Mouse (Mus musculus) yolk sac, embryonic 10.5 days (tissue): ENCODE results near the gene Gm10964.

Source experiments
- DNase-seq: peaks from one replicate; pipeline ENCODE4 v3.0.0-alpha.2; 2017; ENCODE audit warnings: low spot score

Gene Gm10964

GRCm38 (mm10) chr3:103739329-103739728 is at the start of gene Gm10964:
Gm10964 (plus strand) TSS chr3:103739366.
- no peak for DNase-seq

- DNase-seq: no peak
Measured at GRCm38 (mm10) chr3:103690506-103690905, 48.7 kb upstream of the Gm10964 start.

- no peak for DNase-seq
Measured at GRCm38 (mm10) chr3:103695556-103695955, 43.6 kb upstream of the Gm10964 start.

GRCm38 (mm10) chr3:103696388-103696925 is 42.7 kb upstream of the Gm10964 start:
- no peak for DNase-seq

GRCm38 (mm10) chr3:103704661-103705060 is 34.5 kb upstream of the Gm10964 start:
- no peak for DNase-seq

- DNase-seq: no peak
Measured at GRCm38 (mm10) chr3:103705426-103705825, 33.7 kb upstream of the Gm10964 start.

GRCm38 (mm10) chr3:103709470-103710040 is 29.6 kb upstream of the Gm10964 start:
- no peak for DNase-seq

GRCm38 (mm10) chr3:103712196-103712595 is 27.0 kb upstream of the Gm10964 start:
- DNase-seq: no peak

- DNase-seq: no peak
Measured at GRCm38 (mm10) chr3:103714236-103714875, 24.8 kb upstream of the Gm10964 start.

- no peak for DNase-seq
Measured at GRCm38 (mm10) chr3:103714942-103715341, 24.2 kb upstream of the Gm10964 start.

GRCm38 (mm10) chr3:103715762-103716693 is 23.1 kb upstream of the Gm10964 start:
- no peak for DNase-seq

GRCm38 (mm10) chr3:103716774-103717760 is 22.1 kb upstream of the Gm10964 start:
- no peak for DNase-seq

- DNase-seq: no peak
Measured at GRCm38 (mm10) chr3:103718728-103719127, 20.4 kb upstream of the Gm10964 start.

- no peak for DNase-seq
Measured at GRCm38 (mm10) chr3:103724137-103724536, 15.0 kb upstream of the Gm10964 start.

GRCm38 (mm10) chr3:103726642-103727041 is 12.5 kb upstream of the Gm10964 start:
- no peak for DNase-seq

- DNase-seq: no peak
Measured at GRCm38 (mm10) chr3:103727813-103728326, 11.3 kb upstream of the Gm10964 start.

- no peak for DNase-seq
Measured at GRCm38 (mm10) chr3:103729850-103730249, 9.3 kb upstream of the Gm10964 start.

GRCm38 (mm10) chr3:103732116-103732515 is 7.0 kb upstream of the Gm10964 start:
- DNase-seq: no peak

- no peak for DNase-seq
Measured at GRCm38 (mm10) chr3:103733176-103733575, 6.0 kb upstream of the Gm10964 start.

GRCm38 (mm10) chr3:103733799-103734695 is 5.1 kb upstream of the Gm10964 start:
- peak; percentile 18 for DNase-seq
